Mouse (Mus musculus) lung, adult 2 months (tissue): ENCODE measurements around the gene Gm47955.

Experiments
- CTCF ChIP-seq: fragments of 200-500 bp; IDR thresholded peaks from 2 replicates; pipeline ENCODE4 v1.5.1; 2011; ENCODE audit warnings: mild to moderate bottlenecking, low read length, control low read depth; ENCODE audit not compliant: insufficient read depth
- POLR2A ChIP-seq: fragments of 200-500 bp; IDR thresholded peaks from 2 replicates; pipeline ENCODE4 v1.6.1; 2011; ENCODE audit warnings: low read depth, mild to moderate bottlenecking, control low read depth, low read length, borderline replicate concordance; ENCODE audit errors: extremely low read depth

GRCm38 (mm10) chr1:82977840-82978239 lies 17.8 kb downstream of the Gm47955 start:
- no peak for TF ChIP-seq POLR2A
- TF ChIP-seq CTCF = no peak
